Mouse (Mus musculus) stomach, postnatal 0 days (tissue): ENCODE data around the gene Hes2.
A peak's percentile ranks its signal among the peaks of the same experiment; 100 is the strongest.

Experiments
- CTCF ChIP-seq: IDR thresholded peaks from 2 replicates; pipeline ENCODE4 v1.5.1; 2016; ENCODE audit warnings: antibody characterized with exemption, low read depth, mild to moderate bottlenecking, moderate library complexity
- EP300 ChIP-seq: optimal IDR thresholded peaks from 2 replicates; pipeline ENCODE3; 2016; ENCODE audit warnings: antibody characterized with exemption

- TF ChIP-seq CTCF (peak; percentile 51), EP300 (no peak)
Observed at GRCm38 (mm10) chr4:152171543-152171942, 12.9 kb downstream of the Hes2 start.
